Mouse (Mus musculus): ENCODE measurements around the gene Flad1.
A peak's percentile ranks its signal among the peaks of the same experiment; 100 is the strongest.
"Not testable (repeated sequence)": the region's sequence is repeated elsewhere in the genome, so short reads cannot be mapped to it uniquely, and the experiment has no call there.

The Flad1 gene

GRCm38 (mm10) chr3:89429021-89429420 lies 17.4 kb upstream of the Flad1 start:
- not testable (repeated sequence) for DNase-seq (ENCODE audit: low spot score in 2 of 2)

- peak in 1 of 2 experiments; percentile 37 for DNase-seq (ENCODE audit: low spot score in 2 of 2)
Measured at GRCm38 (mm10) chr3:89425876-89426275, 14.2 kb upstream of the Flad1 start.

- DNase-seq (ENCODE audit: low spot score in 2 of 2) = no peak
Measured at GRCm38 (mm10) chr3:89425141-89425525, 13.5 kb upstream of the Flad1 start.

- DNase-seq (ENCODE audit: low spot score in 2 of 2) = no peak
Measured at GRCm38 (mm10) chr3:89424416-89425140, 12.9 kb upstream of the Flad1 start.

GRCm38 (mm10) chr3:89422556-89423205 lies 11.0 kb upstream of the Flad1 start:
- no peak for DNase-seq (ENCODE audit: low spot score in 2 of 2)

GRCm38 (mm10) chr3:89421810-89422473 lies 10.3 kb upstream of the Flad1 start:
- no peak for DNase-seq (ENCODE audit: low spot score in 2 of 2)

- DNase-seq (ENCODE audit: low spot score in 2 of 2) = peak; percentile 64 to 76
Measured at GRCm38 (mm10) chr3:89421002-89421774, 9.5 kb upstream of the Flad1 start.

GRCm38 (mm10) chr3:89420421-89420820 lies 8.8 kb upstream of the Flad1 start:
- DNase-seq (ENCODE audit: low spot score in 2 of 2) = no peak

GRCm38 (mm10) chr3:89419981-89420380 lies 8.3 kb upstream of the Flad1 start:
- no peak for DNase-seq (ENCODE audit: low spot score in 2 of 2)

GRCm38 (mm10) chr3:89419571-89419970 lies 7.9 kb upstream of the Flad1 start:
- DNase-seq (ENCODE audit: low spot score in 2 of 2) = no peak

- DNase-seq (ENCODE audit: low spot score in 2 of 2) = peak; percentile 32 to 57
Measured at GRCm38 (mm10) chr3:89418861-89419250, 7.2 kb upstream of the Flad1 start.

GRCm38 (mm10) chr3:89418170-89418860 lies 6.6 kb upstream of the Flad1 start, which contains the start of the genes Cks1b and Shc1:
Gene Cks1b (minus strand): TSS chr3:89418383.
Gene Shc1 (plus strand): TSS chr3:89418443.
- peak; percentile 96 to 97 for DNase-seq (ENCODE audit: low spot score in 2 of 2)

- DNase-seq (ENCODE audit: low spot score in 2 of 2) = no peak
Measured at GRCm38 (mm10) chr3:89417840-89418169, 6.1 kb upstream of the Flad1 start.

GRCm38 (mm10) chr3:89417131-89417530 lies 5.5 kb upstream of the Flad1 start:
- no peak for DNase-seq (ENCODE audit: low spot score in 2 of 2)

- no peak for DNase-seq (ENCODE audit: low spot score in 2 of 2)
Measured at GRCm38 (mm10) chr3:89416158-89416557, 4.5 kb upstream of the Flad1 start.

GRCm38 (mm10) chr3:89410864-89411263 lies 806 bp downstream of the Flad1 start:
- DNase-seq (ENCODE audit: low spot score in 2 of 2) = no peak

- no peak for DNase-seq (ENCODE audit: low spot score in 2 of 2)
Measured at GRCm38 (mm10) chr3:89409701-89410100, 2.0 kb downstream of the Flad1 start.

- no peak for DNase-seq (ENCODE audit: low spot score in 2 of 2)
Measured at GRCm38 (mm10) chr3:89408448-89408847, 3.2 kb downstream of the Flad1 start.

GRCm38 (mm10) chr3:89406887-89407286 lies 4.8 kb downstream of the Flad1 start:
- DNase-seq (ENCODE audit: low spot score in 2 of 2) = no peak

- DNase-seq (ENCODE audit: low spot score in 2 of 2) = no peak
Measured at GRCm38 (mm10) chr3:89402693-89403092, 9.0 kb downstream of the Flad1 start, which contains the start of gene Lenep. Gene Lenep (minus strand): TSS chr3:89402793.

GRCm38 (mm10) chr3:89401329-89401728 lies 10.3 kb downstream of the Flad1 start:
- DNase-seq (ENCODE audit: low spot score in 2 of 2) = no peak
